Mouse (Mus musculus) ES-E14 (cell line): ENCODE measurements around the gene Bmp8a. TPM values are rescaled to one million over a fixed set of nuclear protein-coding genes. Genes with fewer than 3 reads are reported as not detected.

Experiments
- DNase-seq: peaks from one replicate; pipeline ENCODE4 v3.0.0-alpha.2; 2013; ENCODE audit warnings: low read depth, low spot score
- H3K27ac ChIP-seq: 2 replicates; pipeline ENCODE4 v1.5.1; 2012; ENCODE audit warnings: low read depth, mild to moderate bottlenecking, low read length, moderate library complexity, mixed read lengths; ENCODE audit not compliant: poor library complexity, insufficient read depth, severe bottlenecking
- H3K36me3 ChIP-seq: 2 replicates; pipeline ENCODE4 v1.6.1; 2012; ENCODE audit warnings: mild to moderate bottlenecking, low read length, moderate library complexity, mixed read lengths; ENCODE audit not compliant: control insufficient read depth, poor library complexity, insufficient read depth, severe bottlenecking
- H3K4me1 ChIP-seq, 2 experiments: fragments of 150-350 bp in 1 of 2; sonication (generic) in 1 of 2; 2 replicates each; pipeline ENCODE4 v1.6.1; 2012; ENCODE audit warnings: low read length in 2 of 2, mild to moderate bottlenecking in 1 of 2, mixed read lengths in 1 of 2; ENCODE audit not compliant: control insufficient read depth in 2 of 2, insufficient read depth in 2 of 2, poor library complexity in 1 of 2
- H3K4me3 ChIP-seq, 2 experiments: fragments of 150-350 bp in 1 of 2; sonication (generic) in 1 of 2; 2 replicates each; pipeline ENCODE4 v1.5.1; 2012; ENCODE audit warnings: low read length in 2 of 2, low read depth in 1 of 2, mild to moderate bottlenecking in 1 of 2, mixed read lengths in 1 of 2; ENCODE audit not compliant: insufficient read depth in 1 of 2, poor library complexity in 1 of 2, severe bottlenecking in 1 of 2
- H3K9ac ChIP-seq: 2 replicates; pipeline ENCODE4 v1.6.1; 2012; ENCODE audit warnings: low read depth, mild to moderate bottlenecking, low read length, mixed read lengths; ENCODE audit not compliant: poor library complexity, insufficient read depth, severe bottlenecking
- H3K9me3 ChIP-seq: fragments of 150-350 bp; sonication (generic); 2 replicates; pipeline ENCODE4 v1.6.1; 2012; ENCODE audit warnings: low read depth, mild to moderate bottlenecking, low read length; ENCODE audit not compliant: control insufficient read depth, insufficient read depth
- CHD2 ChIP-seq: IDR thresholded peaks from 2 replicates; pipeline ENCODE4 v1.6.1; 2014; ENCODE audit warnings: mild to moderate bottlenecking, low read depth, low read length, inconsistent platforms
- HCFC1 ChIP-seq: IDR thresholded peaks from 2 replicates; pipeline ENCODE4 v1.6.1; 2012; ENCODE audit warnings: low read length, inconsistent platforms, borderline replicate concordance; ENCODE audit not compliant: insufficient read depth
- MAFK ChIP-seq: IDR thresholded peaks from 2 replicates; pipeline ENCODE4 v1.6.1; 2014; ENCODE audit warnings: mild to moderate bottlenecking, low read depth, low read length, inconsistent platforms; ENCODE audit not compliant: insufficient read depth
- ZC3H11A ChIP-seq: IDR thresholded peaks from 2 replicates; pipeline ENCODE4 v1.6.1; 2012; ENCODE audit warnings: low read depth, mild to moderate bottlenecking, inconsistent platforms, low read length, borderline replicate concordance
- ZNF384 ChIP-seq: IDR thresholded peaks from 2 replicates; pipeline ENCODE4 v1.6.1; 2012; ENCODE audit warnings: low read depth, low read length, inconsistent platforms
- in situ Hi-C, 2 experiments: fragments of 600-800 bp; cut with MboI; formaldehyde crosslinking; loops; one replicate each; pipeline ENCODE4 v1.15.1; 2025; ENCODE audit warnings: low sequenced_read_pairs in 2 of 2, inconsistent platforms in 1 of 2; ENCODE audit not compliant: unreplicated experiment in 2 of 2
- total RNA-seq: library from RNA; depleted of rRNA; stranded (reverse); fragments of 300-350 nt; gene quantifications from 2 replicates; pipeline ENCODE4 v1.2.3, GENCODE M21; 2012; rRNA removed

The Bmp8a gene
- 5.0 and 7.1 TPM in 2 replicates for total RNA-seq

DNA sequence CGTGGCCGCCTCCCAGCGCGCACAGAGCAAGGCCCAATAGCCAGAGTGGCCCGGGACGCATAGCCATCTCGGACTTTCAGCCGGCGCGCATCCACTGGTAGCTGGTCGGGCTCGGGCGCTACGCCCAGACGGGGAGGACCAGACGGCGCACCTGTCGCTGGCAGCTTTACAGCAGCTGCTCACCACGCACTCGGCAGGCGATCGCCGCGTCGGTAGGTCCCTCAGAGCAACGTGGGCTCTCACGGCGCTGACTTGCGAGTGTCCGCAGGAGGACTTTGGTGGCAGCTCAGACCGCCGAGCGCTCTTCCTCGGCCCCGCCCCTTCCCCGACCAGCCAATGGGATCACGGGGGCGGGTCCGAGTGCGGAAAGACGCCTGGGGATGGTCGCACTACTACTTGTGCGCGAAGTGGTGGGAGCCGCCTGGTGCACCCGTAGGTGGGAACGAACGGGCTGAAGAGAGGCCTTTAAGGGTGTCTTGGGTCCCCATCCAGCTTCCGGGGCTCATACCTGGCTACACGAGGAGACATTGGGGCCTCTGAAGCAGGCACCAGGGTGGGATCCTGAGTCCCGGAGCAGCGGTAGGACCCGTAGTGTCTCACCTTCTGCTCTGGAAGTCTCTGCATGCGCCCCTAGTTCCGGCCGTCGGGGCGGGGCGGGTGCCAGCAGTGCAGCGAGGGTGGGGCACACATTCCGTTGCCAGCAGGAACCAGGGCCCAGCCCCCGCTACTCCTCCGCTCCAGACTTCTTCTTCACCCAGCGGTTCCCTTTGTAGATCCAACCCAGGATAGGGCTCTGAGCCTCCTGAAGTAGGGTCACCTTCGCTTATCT, at the start of gene Bmp8a:
Bmp8a (minus strand) TSS at position 611 of the 829 bp plus-strand sequence.
- 0 out of 2 replicates have a peak within 1 kb of the TSS, but pooled peaks have one; percentile 14 for H3K27ac ChIP-seq
- no peaks in the 10 kb centered on the region for H3K9me3 ChIP-seq
- peak within 1 kb of the TSS; percentile 76 for H3K9ac ChIP-seq
- DNase-seq: peak; percentile 83
- H3K4me1 ChIP-seq: peaks cover 0 to 8% of the 10 kb centered on the region in 2 experiments; a peak in 2 of 4 replicates
- in situ Hi-C loops: no loop called here
- H3K36me3 ChIP-seq: no peaks in the 10 kb centered on the region
- no peak for TF ChIP-seq CHD2
- peak within 1 kb of the TSS; percentile 84 for H3K4me3 ChIP-seq

DNA sequence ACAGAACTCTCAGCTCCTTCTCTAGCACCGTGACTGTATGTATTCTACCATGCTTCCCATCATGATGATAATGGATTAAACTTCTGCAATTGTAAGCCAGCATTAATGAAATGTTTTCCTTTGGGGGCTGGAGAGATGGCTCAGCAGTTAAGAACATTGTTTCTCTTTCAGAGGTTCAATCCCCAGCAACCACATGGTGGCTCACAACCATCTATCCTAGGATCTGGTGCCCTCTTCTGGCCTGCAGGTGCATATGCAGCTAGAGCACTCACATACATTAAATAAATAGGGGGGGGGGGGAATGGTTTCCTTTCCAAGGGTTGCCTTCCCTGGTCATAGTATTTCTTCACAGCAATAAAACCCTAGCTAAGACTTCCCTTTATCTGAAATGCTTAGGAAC, 49.1 kb upstream of the Bmp8a start:
- H3K9ac ChIP-seq: no peak overlapping the region
- peak; percentile 54 for DNase-seq
- peaks cover 15% of the 10 kb centered on the region for H3K36me3 ChIP-seq

DNA sequence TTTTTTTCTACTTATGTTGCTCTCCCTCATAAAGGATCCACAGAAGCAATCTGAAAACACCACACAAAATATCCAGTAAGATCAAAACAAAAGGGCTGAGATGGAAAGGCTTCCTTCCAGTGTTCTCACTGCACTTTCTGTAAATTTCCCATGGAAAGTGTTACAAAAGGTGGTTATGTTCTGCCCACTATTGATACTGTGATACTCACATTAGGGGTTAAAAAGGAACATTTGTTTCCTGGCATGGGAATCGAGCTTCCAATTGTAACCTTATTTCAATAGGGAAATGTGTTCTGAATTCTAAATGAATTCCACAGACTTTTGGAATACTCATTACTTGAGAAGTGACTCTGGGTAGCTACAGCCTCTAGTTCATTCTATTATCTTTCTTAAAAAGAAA, 42.0 kb upstream of the Bmp8a start:
- DNase-seq: no peak
- H3K27ac ChIP-seq: no peak overlapping the region
- no peaks in the 10 kb centered on the region for H3K9me3 ChIP-seq
- no peaks in the 10 kb centered on the region for H3K4me1 ChIP-seq
- peaks cover 38% of the 10 kb centered on the region for H3K36me3 ChIP-seq
- TF ChIP-seq ZC3H11A: no peak
- H3K4me3 ChIP-seq: no peak overlapping the region
- in situ Hi-C loops: loop anchor here in 1 of 2 experiments (10.0 kb wide), 1 partner anchor 80 kb away; no protein-coding TSS in a partner anchor
- no peak overlapping the region for H3K9ac ChIP-seq

More for the DNA sequence above, 49.1 kb upstream of the Bmp8a start:
- in situ Hi-C loops: no loop called here
- no peaks in the 10 kb centered on the region for H3K4me1 ChIP-seq
- no peaks in the 10 kb centered on the region for H3K9me3 ChIP-seq
- no peak overlapping the region for H3K27ac ChIP-seq
- H3K4me3 ChIP-seq: no peak overlapping the region
- peak; percentile 61 for TF ChIP-seq MAFK
- no peak for TF ChIP-seq CHD2
- TF ChIP-seq ZC3H11A: no peak
- TF ChIP-seq ZNF384: no peak
- TF ChIP-seq HCFC1: no peak

DNA sequence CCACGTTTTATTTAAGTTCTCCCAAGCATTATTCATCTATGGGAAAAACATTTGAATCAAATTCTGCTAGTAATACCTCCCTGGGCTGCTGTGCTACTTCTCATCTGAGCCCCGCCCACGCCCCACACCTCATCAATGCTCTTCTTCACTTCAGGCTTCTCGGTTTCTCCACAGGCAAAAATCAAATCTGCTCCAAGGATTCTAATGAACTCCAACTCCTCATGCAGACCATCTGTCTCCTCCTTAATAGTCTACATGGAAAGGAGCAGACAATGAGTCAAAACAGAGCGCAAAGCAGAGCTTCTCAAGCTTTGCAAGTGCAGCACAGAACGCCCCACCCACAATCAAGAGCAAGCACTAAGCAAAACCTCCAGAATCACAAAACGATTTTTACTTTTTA, 40.1 kb upstream of the Bmp8a start:
- H3K9ac ChIP-seq: no peak overlapping the region
- H3K4me3 ChIP-seq: no peak overlapping the region
- TF ChIP-seq MAFK (no peak), ZC3H11A (no peak), ZNF384 (no peak), CHD2 (no peak), HCFC1 (no peak)
- no peak overlapping the region for H3K27ac ChIP-seq
- H3K4me1 ChIP-seq: no peaks in the 10 kb centered on the region
- no peaks in the 10 kb centered on the region for H3K9me3 ChIP-seq
- in situ Hi-C loops: loop anchor here in 1 of 2 experiments (10.0 kb wide), 1 partner anchor 78 kb away; no protein-coding TSS in a partner anchor
- peaks cover 37% of the 10 kb centered on the region for H3K36me3 ChIP-seq
- DNase-seq: no peak

DNA sequence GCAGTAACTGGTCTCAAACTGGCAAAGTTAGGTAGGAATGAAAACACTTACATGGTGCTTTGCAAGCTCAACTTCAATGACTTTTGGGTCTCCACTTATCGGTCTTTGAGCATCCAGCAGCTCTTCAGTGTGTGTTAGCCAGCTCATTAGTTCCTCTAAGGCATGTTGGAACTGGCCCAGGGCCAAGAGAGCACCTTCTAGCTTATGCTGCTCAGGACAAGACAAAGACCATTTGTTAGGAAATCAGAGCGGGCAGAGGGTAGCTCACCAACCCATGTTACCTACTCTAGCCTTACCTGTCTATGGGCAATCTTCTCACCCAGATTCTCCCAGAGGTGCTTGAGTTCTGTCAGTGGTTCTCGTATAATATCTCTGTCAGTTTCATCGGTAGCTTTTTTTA, 39.0 kb upstream of the Bmp8a start:
- in situ Hi-C loops: loop anchor here in 1 of 2 experiments (10.0 kb wide), 1 partner anchor 77 kb away; no protein-coding TSS in a partner anchor

More for the DNA sequence above, 39.0 kb upstream of the Bmp8a start:
- no peak overlapping the region for H3K27ac ChIP-seq
- no peaks in the 10 kb centered on the region for H3K4me1 ChIP-seq
- no peaks in the 10 kb centered on the region for H3K9me3 ChIP-seq
- H3K36me3 ChIP-seq: peaks cover 41% of the 10 kb centered on the region
- H3K9ac ChIP-seq: no peak overlapping the region
- DNase-seq: no peak
- H3K4me3 ChIP-seq: no peak overlapping the region
- TF ChIP-seq HCFC1 (no peak), ZNF384 (no peak), MAFK (no peak), ZC3H11A (no peak), CHD2 (no peak)
